Mouse (Mus musculus) spleen, adult 12 weeks (tissue): ENCODE data around the gene Pmch.

Experiments used
- DNase-seq: peaks from one replicate; pipeline ENCODE4 v3.0.0; 2022; ENCODE audit warnings: low spot score

Pmch gene

GRCm38 (mm10) chr10:88090772-88091171, at the start of gene Pmch:
TSS of gene Pmch (plus strand) at chr10:88091072.
- DNase-seq = no peak

GRCm38 (mm10) chr10:88044297-88044696, 46.6 kb upstream of the Pmch start:
- DNase-seq = no peak

- no peak for DNase-seq
Measured at GRCm38 (mm10) chr10:88046098-88046771, 44.6 kb upstream of the Pmch start.

GRCm38 (mm10) chr10:88054233-88054985, 36.5 kb upstream of the Pmch start:
- no peak for DNase-seq

- DNase-seq = no peak
Measured at GRCm38 (mm10) chr10:88056950-88057649, 33.8 kb upstream of the Pmch start.

- no peak for DNase-seq
Measured at GRCm38 (mm10) chr10:88063436-88063835, 27.4 kb upstream of the Pmch start.

GRCm38 (mm10) chr10:88064872-88065271, 26.0 kb upstream of the Pmch start:
- DNase-seq = no peak

- no peak for DNase-seq
Measured at GRCm38 (mm10) chr10:88067377-88067776, 23.5 kb upstream of the Pmch start.

GRCm38 (mm10) chr10:88106169-88106568, 15.3 kb downstream of the Pmch start:
- DNase-seq = no peak

GRCm38 (mm10) chr10:88113290-88113689, 22.4 kb downstream of the Pmch start:
- DNase-seq = no peak

GRCm38 (mm10) chr10:88119721-88120120, 28.8 kb downstream of the Pmch start:
- DNase-seq = no peak

- no peak for DNase-seq
Measured at GRCm38 (mm10) chr10:88135630-88136029, 44.8 kb downstream of the Pmch start.
